Mouse (Mus musculus) frontal cortex, postnatal 25 days (tissue): ENCODE measurements around the gene Ntng1.

Source experiments
- DNase-seq, 2 experiments: peaks; one replicate each; pipeline ENCODE4 v3.0.0; 2022; ENCODE audit warnings: low spot score in 2 of 2

The Ntng1 gene

GRCm38 (mm10) chr3:109931021-109931420 lies 212.8 kb downstream of the Ntng1 start:
- DNase-seq = no peak

GRCm38 (mm10) chr3:109923788-109924187 lies 220.0 kb downstream of the Ntng1 start:
- no peak for DNase-seq

- no peak for DNase-seq
Measured at GRCm38 (mm10) chr3:109918996-109919395, 224.8 kb downstream of the Ntng1 start.

GRCm38 (mm10) chr3:109917926-109918694 lies 225.7 kb downstream of the Ntng1 start:
- DNase-seq = no peak

GRCm38 (mm10) chr3:109917077-109917476 lies 226.7 kb downstream of the Ntng1 start:
- DNase-seq = no peak

GRCm38 (mm10) chr3:109914226-109914625 lies 229.6 kb downstream of the Ntng1 start:
- no peak for DNase-seq

GRCm38 (mm10) chr3:109890600-109890999 lies 253.2 kb downstream of the Ntng1 start:
- no peak for DNase-seq

- DNase-seq = no peak
Measured at GRCm38 (mm10) chr3:109885672-109886071, 258.1 kb downstream of the Ntng1 start.

- DNase-seq = no peak
Measured at GRCm38 (mm10) chr3:109879061-109879460, 264.8 kb downstream of the Ntng1 start.

- DNase-seq = no peak
Measured at GRCm38 (mm10) chr3:109871986-109872385, 271.8 kb downstream of the Ntng1 start.

GRCm38 (mm10) chr3:109858276-109858675 lies 285.5 kb downstream of the Ntng1 start:
- no peak for DNase-seq

- DNase-seq = peak; percentile 8 to 19
Measured at GRCm38 (mm10) chr3:109854449-109855155, 289.2 kb downstream of the Ntng1 start.

GRCm38 (mm10) chr3:109846660-109847059 lies 297.2 kb downstream of the Ntng1 start:
- no peak for DNase-seq

- no peak for DNase-seq
Measured at GRCm38 (mm10) chr3:109825806-109826205, 318.0 kb downstream of the Ntng1 start.

- no peak for DNase-seq
Measured at GRCm38 (mm10) chr3:109822803-109823474, 320.9 kb downstream of the Ntng1 start.

GRCm38 (mm10) chr3:109818821-109819685 lies 324.8 kb downstream of the Ntng1 start:
- no peak for DNase-seq

- DNase-seq = no peak
Measured at GRCm38 (mm10) chr3:109809065-109809464, 334.7 kb downstream of the Ntng1 start.

GRCm38 (mm10) chr3:109807211-109807934 lies 336.4 kb downstream of the Ntng1 start:
- no peak for DNase-seq

GRCm38 (mm10) chr3:109804145-109804544 lies 339.7 kb downstream of the Ntng1 start:
- DNase-seq = no peak

GRCm38 (mm10) chr3:109803616-109804015 lies 340.2 kb downstream of the Ntng1 start:
- DNase-seq = no peak

GRCm38 (mm10) chr3:109797354-109797753 lies 346.5 kb downstream of the Ntng1 start:
- DNase-seq = no peak
